Mouse (Mus musculus): ENCODE measurements around the gene Lsm14b. TPM values are rescaled to one million over a fixed set of nuclear protein-coding genes. Genes with fewer than 3 reads are reported as not detected.

Gene Lsm14b
- total and polyA plus RNA-seq, 3 experiments, result 34.2 to 44.4 TPM; not detected in 1

GRCm38 (mm10) chr2:180013686-180014085 lies 11.1 kb upstream of the Lsm14b start:
- H3K27me3 ChIP-seq (ENCODE audit: control insufficient read depth in 1 of 2, insufficient read depth in 2 of 2, low read length in 2 of 2), result peaks cover 4 to 9% of the 10 kb centered on the region in 2 experiments
- no peaks in the 10 kb centered on the region for H3K36me3 ChIP-seq (ENCODE audit: control insufficient read depth in 1 of 2, insufficient read depth in 2 of 2, low read length in 2 of 2)
- no peaks in the 10 kb centered on the region for H3K4me1 ChIP-seq (ENCODE audit: control insufficient read depth in 1 of 2, insufficient read depth in 2 of 2, low read length in 2 of 2)
- H3K27ac ChIP-seq (ENCODE audit: control insufficient read depth, low read depth, low read length), result no peak overlapping the region
- no peak overlapping the region for H3K9ac ChIP-seq (ENCODE audit: control insufficient read depth, low read depth, low read length, poor library complexity, severe bottlenecking)
- no peaks in the 10 kb centered on the region for H3K9me3 ChIP-seq (replicated peaks; ENCODE audit: insufficient read depth, low read length)
- TF ChIP-seq UBTF (IDR thresholded peaks at IDR 0.05; ENCODE audit: borderline replicate concordance, insufficient read depth, low read depth, low read length), result no peak
- no peak for TF ChIP-seq SIN3A (IDR thresholded peaks at IDR 0.05; ENCODE audit: low read length)
- TF ChIP-seq ELF1 (IDR thresholded peaks at IDR 0.05; ENCODE audit: low read depth, low read length), result no peak
- TF ChIP-seq TCF12 (IDR thresholded peaks at IDR 0.05; ENCODE audit: low read depth, low read length), result no peak
- TF ChIP-seq NELFE (IDR thresholded peaks at IDR 0.05; ENCODE audit: low read depth, low read length), result no peak
- no peak for TF ChIP-seq E2F4 (IDR thresholded peaks at IDR 0.05; ENCODE audit: borderline replicate concordance, low read depth, low read length)
- TF ChIP-seq NRF1 (IDR thresholded peaks at IDR 0.05; ENCODE audit: insufficient read depth, low read depth, low read length, poor library complexity, severe bottlenecking), result no peak
- TF ChIP-seq CTCF (IDR thresholded peaks at IDR 0.05 in 2 of 3, conservative IDR thresholded peaks at IDR 0.05 in 1 of 3; ENCODE audit: control insufficient read depth in 1 of 3, insufficient read depth in 1 of 3, low read depth in 2 of 3, low read length in 3 of 3, poor library complexity in 1 of 3, severe bottlenecking in 1 of 3), result no peak
- TF ChIP-seq TAL1 (IDR thresholded peaks at IDR 0.05; ENCODE audit: low read length), result no peak
- TF ChIP-seq EP300 (IDR thresholded peaks at IDR 0.05; ENCODE audit: low read depth in 1 of 2, low read length in 2 of 2), result no peak
- TF ChIP-seq SMC3 (IDR thresholded peaks at IDR 0.05; ENCODE audit: low read depth, low read length), result no peak
- no peak for TF ChIP-seq CHD1 (IDR thresholded peaks at IDR 0.05; ENCODE audit: low read depth, low read length)
- no peak for TF ChIP-seq POLR2A (IDR thresholded peaks at IDR 0.05; ENCODE audit: control insufficient read depth in 1 of 2, insufficient read depth in 1 of 2, low read depth in 1 of 2, low read length in 2 of 2, poor library complexity in 1 of 2)
- TF ChIP-seq MYC (IDR thresholded peaks at IDR 0.05; ENCODE audit: low read depth, low read length), result no peak
- no peak for TF ChIP-seq JUND (IDR thresholded peaks at IDR 0.05; ENCODE audit: low read depth, low read length)
- TF ChIP-seq MYB (IDR thresholded peaks at IDR 0.05; ENCODE audit: low read depth, low read length), result no peak
- no peak for TF ChIP-seq ZMIZ1 (IDR thresholded peaks at IDR 0.05; ENCODE audit: low read depth, low read length)
- TF ChIP-seq GABPA (IDR thresholded peaks at IDR 0.05; ENCODE audit: low read depth, low read length), result no peak
- DNase-seq (ENCODE audit: low read depth, low spot score), result no peak
- no peak overlapping the region for H3K4me3 ChIP-seq (ENCODE audit: control insufficient read depth in 1 of 2, insufficient read depth in 1 of 2, low read depth in 2 of 2, low read length in 2 of 2)
- no peaks in the 10 kb centered on the region for H3K79me2 ChIP-seq (ENCODE audit: control insufficient read depth, insufficient read depth, low read length, poor library complexity)

GRCm38 (mm10) chr2:180017632-180018031 lies 7.2 kb upstream of the Lsm14b start:
- no peak overlapping the region for H3K9ac ChIP-seq (ENCODE audit: control insufficient read depth, low read depth, low read length, poor library complexity, severe bottlenecking)
- no peak for DNase-seq (ENCODE audit: low read depth, low spot score)
- H3K36me3 ChIP-seq (ENCODE audit: control insufficient read depth in 1 of 2, insufficient read depth in 2 of 2, low read length in 2 of 2), result no peaks in the 10 kb centered on the region
- no peaks in the 10 kb centered on the region for H3K9me3 ChIP-seq (replicated peaks; ENCODE audit: insufficient read depth, low read length)
- H3K79me2 ChIP-seq (ENCODE audit: control insufficient read depth, insufficient read depth, low read length, poor library complexity), result no peaks in the 10 kb centered on the region
- peaks cover 10 to 19% of the 10 kb centered on the region in 2 experiments for H3K27me3 ChIP-seq (ENCODE audit: control insufficient read depth in 1 of 2, insufficient read depth in 2 of 2, low read length in 2 of 2)
- TF ChIP-seq GABPA (IDR thresholded peaks at IDR 0.05; ENCODE audit: low read depth, low read length) (no peak), CHD2 (IDR thresholded peaks at IDR 0.05; ENCODE audit: low read length) (no peak), TCF12 (IDR thresholded peaks at IDR 0.05; ENCODE audit: low read depth, low read length) (no peak), MYB (IDR thresholded peaks at IDR 0.05; ENCODE audit: low read depth, low read length) (no peak), MYC (IDR thresholded peaks at IDR 0.05; ENCODE audit: low read depth, low read length) (no peak), ZKSCAN1 (IDR thresholded peaks at IDR 0.05; ENCODE audit: low read depth, low read length) (no peak), UBTF (IDR thresholded peaks at IDR 0.05; ENCODE audit: borderline replicate concordance, insufficient read depth, low read depth, low read length) (no peak), GATA1 (IDR thresholded peaks at IDR 0.05; ENCODE audit: low read depth, low read length) (no peak), MXI1 (IDR thresholded peaks at IDR 0.05; ENCODE audit: low read depth, low read length) (no peak), USF2 (IDR thresholded peaks at IDR 0.05; ENCODE audit: borderline replicate concordance in 1 of 2, insufficient read depth in 1 of 2, low read depth in 1 of 2, low read length in 2 of 2) (no peak), RCOR1 (IDR thresholded peaks at IDR 0.05; ENCODE audit: low read depth, low read length) (no peak), POLR2AphosphoS5 (IDR thresholded peaks at IDR 0.05; ENCODE audit: borderline replicate concordance, low read depth, low read length) (no peak), ETS1 (IDR thresholded peaks at IDR 0.05; ENCODE audit: low read depth, low read length) (no peak), NRF1 (IDR thresholded peaks at IDR 0.05; ENCODE audit: insufficient read depth, low read depth, low read length, poor library complexity, severe bottlenecking) (no peak), SIN3A (IDR thresholded peaks at IDR 0.05; ENCODE audit: low read length) (no peak)
- H3K4me1 ChIP-seq (ENCODE audit: control insufficient read depth in 1 of 2, insufficient read depth in 2 of 2, low read length in 2 of 2), result no peaks in the 10 kb centered on the region
- no peak overlapping the region for H3K27ac ChIP-seq (ENCODE audit: control insufficient read depth, low read depth, low read length)
- no peak overlapping the region for H3K4me3 ChIP-seq (ENCODE audit: control insufficient read depth in 1 of 2, insufficient read depth in 1 of 2, low read depth in 2 of 2, low read length in 2 of 2)
